Mouse (Mus musculus) C2C12 (cell line): ENCODE results near the gene Cd96. TPM values are rescaled to one million over a fixed set of nuclear protein-coding genes. Genes with fewer than 3 reads are reported as not detected.

Source experiments
- H3K27me3 ChIP-seq: one replicate; pipeline ENCODE4 v1.6.1; 2011; ENCODE audit not compliant: control insufficient read depth, insufficient read depth, insufficient read length
- H3K36me3 ChIP-seq: one replicate; pipeline ENCODE4 v1.6.1; 2011; ENCODE audit not compliant: control insufficient read depth, insufficient read depth
- H3K4me3 ChIP-seq: one replicate; pipeline ENCODE4 v1.5.1; 2011; ENCODE audit warnings: mild to moderate bottlenecking, control low read depth; ENCODE audit not compliant: poor library complexity, insufficient read depth, severe bottlenecking
- H3K79me2 ChIP-seq: one replicate; pipeline ENCODE4 v1.6.1; 2011; ENCODE audit not compliant: control insufficient read depth, insufficient read depth
- H3K79me3 ChIP-seq: one replicate; pipeline ENCODE4 v1.6.1; 2011; ENCODE audit warnings: low read depth, control low read depth
- H3ac ChIP-seq: one replicate; pipeline ENCODE3; 2011; ENCODE audit warnings: low read depth; ENCODE audit not compliant: control insufficient read depth, insufficient read length
- CEBPB ChIP-seq: IDR thresholded peaks from one replicate; pipeline ENCODE4 v1.6.1; 2011; ENCODE audit warnings: low read depth, mild to moderate bottlenecking, control low read depth, moderate library complexity
- CTCF ChIP-seq: IDR thresholded peaks from one replicate; pipeline ENCODE4 v1.5.1; 2011; ENCODE audit not compliant: control insufficient read depth, insufficient read depth, insufficient read length
- FOSL1 ChIP-seq: IDR thresholded peaks from one replicate; pipeline ENCODE4 v1.8.0; 2011; ENCODE audit warnings: mild to moderate bottlenecking, low read length; ENCODE audit not compliant: poor library complexity, insufficient read depth, severe bottlenecking
- MAX ChIP-seq: IDR thresholded peaks from one replicate; pipeline ENCODE4 v1.6.1; 2011; ENCODE audit warnings: mild to moderate bottlenecking, control low read depth
- MYOD1 ChIP-seq: IDR thresholded peaks from one replicate; pipeline ENCODE4 v1.6.1; 2011; ENCODE audit warnings: low read depth; ENCODE audit not compliant: control insufficient read depth, insufficient read length
- MYOG ChIP-seq: IDR thresholded peaks from one replicate; pipeline ENCODE4 v1.6.1; 2011; ENCODE audit not compliant: control insufficient read depth, insufficient read length; ENCODE audit errors: extremely low read depth
- USF1 ChIP-seq: IDR thresholded peaks from one replicate; pipeline ENCODE4 v1.6.1; 2011; ENCODE audit warnings: low read depth, mild to moderate bottlenecking, control low read depth, moderate library complexity
- polyA plus RNA-seq: library from polyadenylated mRNA; unstranded; fragments of >200 nt; fragmentation: generic; extraction: Trizol; gene quantifications from one replicate; pipeline ENCODE4 v1.2.1, GENCODE M21; 2012; ENCODE audit warnings: missing spikeins

The Cd96 gene
- polyA plus RNA-seq, 1 experiment: not detected

DNA sequence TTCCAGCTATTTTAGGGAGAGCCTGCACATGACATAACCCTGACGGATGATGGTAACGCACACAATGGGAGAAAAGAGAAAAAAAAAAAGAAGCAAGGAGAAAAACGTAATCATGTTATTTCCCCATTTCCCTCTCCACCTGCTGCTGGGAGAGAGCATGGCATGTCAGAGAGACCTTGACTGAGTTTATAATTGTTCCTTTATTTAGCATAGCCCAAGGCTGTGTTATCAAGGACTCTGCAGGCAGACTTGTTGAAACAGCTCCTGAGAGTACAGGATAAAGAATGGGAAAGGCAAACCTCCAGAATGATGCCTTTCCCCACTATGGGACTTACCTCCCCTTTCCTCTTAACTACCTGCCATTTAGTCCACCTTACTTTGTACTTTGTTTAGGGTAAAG lies 26.9 kb upstream of the Cd96 start:
- Histone ChIP-seq H3K79me2 (no peaks in the 10 kb centered on the region), H3K79me3 (no peaks in the 10 kb centered on the region), H3K36me3 (no peaks in the 10 kb centered on the region), H3K4me3 (no peak overlapping the region), H3K27me3 (no peaks in the 10 kb centered on the region), H3ac (no peak overlapping the region)
- TF ChIP-seq FOSL1 (no peak), MYOD1 (no peak), CEBPB (no peak), USF1 (no peak), MYOG (no peak), CTCF (no peak), MAX (no peak)

DNA sequence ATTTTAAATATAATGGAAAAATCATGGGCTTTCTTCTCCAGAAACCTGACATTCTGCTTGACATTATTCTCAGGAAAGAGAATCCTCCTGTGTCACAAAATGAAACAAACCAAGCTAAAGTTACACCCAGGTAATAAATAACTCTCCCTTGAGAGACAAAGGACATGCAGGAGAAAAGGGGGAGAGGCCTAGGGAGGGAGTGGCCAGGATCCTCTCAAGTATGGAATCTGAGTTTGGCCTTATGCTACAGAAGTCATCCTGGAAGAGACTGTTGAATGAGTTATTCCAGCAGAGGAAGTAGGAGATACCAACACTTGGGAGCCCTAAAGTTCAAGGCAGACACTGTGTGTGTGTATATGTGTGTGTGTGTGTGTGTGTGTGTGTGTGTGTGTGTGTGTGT lies 2.2 kb upstream of the Cd96 start:
- Histone ChIP-seq H3K4me3 (no peak overlapping the region), H3K27me3 (no peaks in the 10 kb centered on the region), H3ac (no peak overlapping the region), H3K79me3 (no peaks in the 10 kb centered on the region), H3K36me3 (no peaks in the 10 kb centered on the region), H3K79me2 (no peaks in the 10 kb centered on the region)
- TF ChIP-seq CEBPB (no peak), MAX (no peak), FOSL1 (no peak), MYOD1 (no peak)

DNA sequence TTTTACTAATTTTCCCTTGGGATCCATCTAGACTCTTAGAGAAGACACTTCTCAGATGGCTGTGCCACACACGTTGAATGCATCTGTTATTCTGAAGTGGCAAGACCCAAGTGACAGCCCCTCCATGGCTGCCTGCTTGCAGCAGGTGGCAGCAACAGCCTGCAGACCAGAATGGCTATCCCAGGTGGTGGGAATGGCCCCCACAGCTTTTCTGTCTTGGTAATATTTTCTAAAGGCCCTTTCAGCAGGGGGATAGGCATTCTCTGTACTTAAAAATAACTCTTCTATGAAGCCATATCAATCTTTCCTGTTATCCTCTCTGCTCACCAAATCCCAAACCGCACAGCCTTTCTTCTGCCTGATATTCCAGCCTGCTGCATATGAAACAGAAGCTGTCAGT lies 1.4 kb upstream of the Cd96 start:
- no peaks in the 10 kb centered on the region for H3K36me3 ChIP-seq
- no peaks in the 10 kb centered on the region for H3K79me2 ChIP-seq
- no peaks in the 10 kb centered on the region for H3K27me3 ChIP-seq
- H3ac ChIP-seq: no peak overlapping the region
- H3K4me3 ChIP-seq: no peak overlapping the region
- H3K79me3 ChIP-seq: no peaks in the 10 kb centered on the region
- peak; percentile 7 for TF ChIP-seq CTCF
- no peak for TF ChIP-seq MYOD1

DNA sequence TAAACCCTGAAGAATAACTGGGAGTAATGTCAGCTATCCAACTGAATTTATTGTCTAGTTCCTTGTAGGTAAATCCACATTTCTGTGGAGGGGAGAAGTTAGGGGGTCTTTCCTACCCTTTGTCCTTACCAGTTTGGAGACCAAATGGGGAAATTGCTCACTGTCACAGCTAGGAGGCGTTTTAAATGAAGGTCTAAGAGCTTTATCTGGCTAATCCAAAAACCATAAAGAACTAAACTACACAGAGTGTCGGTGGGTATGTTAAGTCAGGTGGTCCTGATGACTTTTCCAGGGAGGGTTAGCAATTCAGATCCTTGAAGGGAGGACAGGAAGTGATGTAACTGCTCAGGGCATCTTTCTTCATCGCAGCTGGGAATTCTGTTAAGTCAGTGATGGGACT lies 556 bp upstream of the Cd96 start:
- TF ChIP-seq CTCF (no peak), MAX (no peak), MYOG (no peak), MYOD1 (no peak)
- H3ac ChIP-seq: no peak overlapping the region
- H3K4me3 ChIP-seq: no peak overlapping the region
- no peaks in the 10 kb centered on the region for H3K79me2 ChIP-seq
- no peaks in the 10 kb centered on the region for H3K27me3 ChIP-seq
- no peaks in the 10 kb centered on the region for H3K79me3 ChIP-seq
- no peaks in the 10 kb centered on the region for H3K36me3 ChIP-seq

DNA sequence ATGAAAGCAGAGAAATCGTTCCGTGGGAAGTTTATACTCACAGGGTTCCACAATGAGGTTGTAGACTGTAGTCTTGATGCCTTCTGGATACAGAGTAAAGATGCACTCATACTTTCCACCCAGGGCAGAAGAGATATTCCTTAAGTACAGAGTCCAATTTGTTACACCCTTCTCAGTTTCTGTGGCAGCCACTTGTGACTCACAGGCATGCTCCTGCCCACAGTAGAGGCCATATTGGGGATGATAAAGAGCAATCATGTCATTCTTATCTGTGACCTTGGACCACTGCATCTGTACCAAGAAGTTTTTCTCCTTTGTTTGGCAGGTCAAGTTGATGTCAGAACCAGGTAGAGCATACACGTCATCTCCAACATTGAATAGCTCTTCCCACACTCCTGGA lies 2.4 kb downstream of the Cd96 start:
- H3K36me3 ChIP-seq: no peaks in the 10 kb centered on the region
- TF ChIP-seq CTCF: no peak
- TF ChIP-seq MYOD1: no peak
- TF ChIP-seq CEBPB: no peak
- TF ChIP-seq USF1: no peak
- TF ChIP-seq MYOG: no peak
- TF ChIP-seq FOSL1: no peak
- no peak for TF ChIP-seq MAX
- no peaks in the 10 kb centered on the region for H3K27me3 ChIP-seq
- no peaks in the 10 kb centered on the region for H3K79me3 ChIP-seq
- H3ac ChIP-seq: no peak overlapping the region
- no peak overlapping the region for H3K4me3 ChIP-seq
- no peaks in the 10 kb centered on the region for H3K79me2 ChIP-seq

DNA sequence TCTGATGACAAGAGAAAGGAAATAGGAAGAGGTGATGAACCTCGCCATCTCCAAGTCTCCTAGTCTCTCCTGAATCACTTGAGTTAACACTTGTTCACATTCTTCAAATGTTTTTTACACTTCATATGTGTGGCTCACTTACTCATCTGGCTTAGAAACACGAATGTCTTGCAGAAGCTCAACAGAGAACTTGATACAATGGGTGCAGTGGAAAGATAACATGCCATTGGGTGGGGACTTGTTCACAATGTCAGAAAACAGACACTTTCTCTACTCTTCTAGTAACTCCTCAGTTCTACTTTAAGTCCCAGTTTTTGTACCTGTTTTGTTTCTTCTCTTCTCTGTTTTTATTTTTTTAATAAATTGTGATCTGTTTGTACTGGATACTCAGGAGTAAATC lies 5.3 kb downstream of the Cd96 start:
- no peaks in the 10 kb centered on the region for H3K36me3 ChIP-seq
- H3K27me3 ChIP-seq: no peaks in the 10 kb centered on the region
- TF ChIP-seq MYOG (no peak), USF1 (no peak), CEBPB (no peak), MYOD1 (no peak), FOSL1 (no peak), CTCF (no peak), MAX (no peak)
- H3K79me3 ChIP-seq: no peaks in the 10 kb centered on the region
- no peaks in the 10 kb centered on the region for H3K79me2 ChIP-seq
- H3K4me3 ChIP-seq: no peak overlapping the region
- H3ac ChIP-seq: no peak overlapping the region

DNA sequence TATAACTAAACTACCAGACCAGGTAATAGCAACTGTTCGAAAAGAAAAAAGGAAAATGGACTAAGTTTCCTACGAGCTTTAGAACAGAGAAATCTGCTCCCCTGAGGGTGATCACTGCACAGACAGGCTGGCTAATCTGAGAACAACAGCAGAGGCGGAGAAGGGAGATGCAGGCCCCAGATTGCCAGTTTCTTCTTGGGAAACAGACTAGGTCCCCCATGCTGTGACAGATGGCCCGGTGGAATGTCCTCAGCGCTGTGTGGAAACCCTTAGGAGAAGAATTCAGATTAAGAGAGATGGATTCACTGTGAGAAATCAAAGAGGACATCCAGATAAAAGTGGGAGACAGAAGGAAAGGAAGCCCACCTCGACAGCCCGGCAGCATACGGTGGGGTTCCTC lies 10.5 kb downstream of the Cd96 start:
- no peaks in the 10 kb centered on the region for H3K79me2 ChIP-seq
- no peaks in the 10 kb centered on the region for H3K27me3 ChIP-seq
- H3K36me3 ChIP-seq: no peaks in the 10 kb centered on the region
- TF ChIP-seq CEBPB: no peak
- no peak overlapping the region for H3K4me3 ChIP-seq
- H3K79me3 ChIP-seq: no peaks in the 10 kb centered on the region
- no peak overlapping the region for H3ac ChIP-seq
